Mouse (Mus musculus): ENCODE measurements around the gene Tenm2.
A peak's percentile ranks its signal among the peaks of the same experiment; 100 is the strongest.

Tenm2 gene

DNA sequence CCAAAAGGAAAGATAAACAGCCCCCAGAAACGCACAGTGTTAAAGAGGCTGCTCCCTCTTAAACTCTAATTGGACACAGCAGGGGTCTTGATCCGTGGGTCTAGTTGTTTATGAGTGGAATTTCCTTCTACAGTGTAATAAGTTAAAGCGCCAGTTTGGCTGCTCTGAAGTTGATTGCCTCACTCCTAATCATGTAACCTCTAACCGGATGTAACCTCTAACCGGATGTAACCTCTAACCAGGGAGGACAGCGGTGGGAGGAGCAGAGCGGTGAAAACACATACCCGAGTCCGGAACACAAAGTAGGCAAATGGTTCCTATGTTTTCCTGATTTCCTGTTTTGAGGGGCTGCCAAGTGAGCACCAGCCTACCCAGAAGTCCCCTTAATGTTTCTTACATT lies 871.3 kb downstream of the Tenm2 start:
- DNase-seq (ENCODE audit: low read depth, low spot score) = no peak

DNA sequence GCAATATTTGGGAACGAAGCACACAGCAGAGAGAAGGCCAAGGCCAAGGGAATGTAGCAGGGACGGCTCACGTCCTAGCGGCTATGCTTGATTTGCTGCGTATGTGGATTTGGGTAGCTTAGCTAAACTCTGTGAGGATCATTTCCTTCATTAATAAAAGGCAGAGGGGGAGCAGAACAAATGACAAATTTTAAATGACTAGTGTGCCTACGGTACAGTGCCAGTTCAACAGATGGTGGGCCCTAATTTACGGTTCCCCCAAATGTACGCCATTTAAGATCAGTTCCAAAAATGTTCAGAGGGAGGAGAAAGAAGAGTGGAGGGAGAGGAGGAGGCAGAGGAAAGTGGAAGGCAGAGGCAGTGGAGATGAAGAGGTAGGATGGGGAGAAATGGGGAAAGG lies 873.2 kb downstream of the Tenm2 start:
- no peak for DNase-seq (ENCODE audit: low read depth, low spot score)

DNA sequence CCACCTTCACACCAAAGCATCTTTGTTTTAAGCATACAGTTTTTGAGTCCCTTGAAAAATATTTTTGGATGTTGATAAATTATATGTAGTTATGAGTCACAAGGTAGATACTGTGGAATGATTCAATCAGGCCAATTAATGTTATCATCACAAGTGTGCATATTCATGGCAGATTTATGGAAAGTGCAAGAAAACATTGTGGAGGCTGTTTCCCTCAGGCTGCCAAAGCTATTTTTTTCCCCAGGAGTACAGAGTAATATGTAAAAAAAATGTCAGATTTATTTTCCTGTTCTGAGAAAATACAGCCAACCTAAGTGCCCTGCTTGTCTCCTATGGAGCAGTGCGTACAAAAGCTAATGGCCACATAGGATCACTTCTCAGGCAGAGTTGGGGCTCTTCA lies 882.5 kb downstream of the Tenm2 start:
- no peak for DNase-seq (ENCODE audit: low read depth, low spot score)

DNA sequence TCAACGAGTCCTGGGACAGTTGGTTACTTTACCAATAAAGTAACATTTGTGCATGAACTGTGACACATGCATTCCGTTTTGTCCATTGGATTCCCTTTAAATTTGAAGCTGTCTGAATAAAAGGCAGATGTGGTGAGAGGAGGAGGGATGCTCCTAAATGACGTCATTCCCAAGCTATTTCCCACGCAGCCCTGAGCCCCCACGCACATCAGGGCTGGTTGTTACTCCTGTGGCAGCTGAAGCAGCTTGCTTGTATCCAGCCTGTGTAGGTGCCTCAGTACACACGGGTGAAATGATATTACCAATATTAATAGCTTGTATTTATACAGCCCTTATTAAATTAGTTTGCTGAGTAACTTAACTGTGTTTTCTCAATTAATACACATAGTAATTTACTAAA lies 884.0 kb downstream of the Tenm2 start:
- DNase-seq (ENCODE audit: low read depth, low spot score) = no peak

DNA sequence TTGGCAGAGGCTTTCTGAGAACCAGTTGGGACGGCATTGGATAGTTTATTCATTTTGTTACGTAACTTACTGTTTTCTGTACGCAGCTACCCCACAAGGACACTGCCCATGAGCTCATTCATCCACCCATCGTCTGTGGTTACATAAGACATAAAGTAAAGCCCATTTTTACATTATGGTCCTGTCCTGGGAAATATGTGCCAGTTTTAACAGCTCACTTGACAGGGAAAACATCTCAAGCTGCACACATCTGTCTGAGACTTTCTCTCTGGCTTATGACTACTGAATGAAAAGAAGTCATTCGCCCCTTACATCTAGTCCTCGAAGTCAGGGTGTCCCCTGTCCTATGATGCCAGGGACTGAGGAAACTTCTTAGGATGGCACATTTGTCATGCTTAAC lies 884.4 kb downstream of the Tenm2 start:
- no peak for DNase-seq (ENCODE audit: low read depth, low spot score)

DNA sequence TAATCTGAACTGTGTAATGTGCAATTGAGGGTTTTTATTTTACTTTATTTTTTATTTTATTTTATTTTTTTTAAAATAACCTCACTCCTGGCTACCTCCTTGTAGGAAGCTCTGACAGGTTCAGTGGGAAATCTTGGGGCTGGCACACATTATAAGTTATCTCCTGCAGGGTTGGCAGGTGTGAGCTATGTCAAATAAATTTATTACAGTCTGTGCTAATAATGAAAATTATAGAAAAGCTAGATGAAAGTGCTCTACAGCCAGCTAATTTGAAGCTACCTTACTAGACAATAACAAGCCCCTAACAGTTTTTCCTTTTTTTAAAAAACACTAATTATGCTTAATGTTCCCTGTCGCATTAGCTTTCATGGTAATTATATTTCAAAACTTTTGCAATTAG lies 885.5 kb downstream of the Tenm2 start:
- no peak for DNase-seq (ENCODE audit: low read depth, low spot score)

DNA sequence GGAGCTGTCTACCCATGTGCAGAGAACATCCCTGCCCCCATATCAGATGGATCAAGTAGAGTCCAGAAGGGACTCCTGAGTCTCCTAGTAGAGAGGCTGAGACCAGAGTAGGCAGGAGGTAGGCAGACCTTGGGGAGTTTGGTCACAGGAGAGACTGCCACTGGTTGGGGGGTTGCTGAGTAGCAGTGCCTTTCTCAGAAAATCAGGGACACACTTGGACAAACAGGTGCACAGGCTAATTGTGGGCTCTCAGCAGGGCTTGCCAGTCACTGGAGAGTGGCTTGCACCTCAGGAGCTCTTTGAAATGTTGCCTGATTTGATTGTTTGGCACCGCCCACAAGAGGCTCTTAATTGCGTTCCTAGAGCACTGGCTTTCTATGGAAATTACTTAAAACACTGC lies 885.9 kb downstream of the Tenm2 start:
- no peak for DNase-seq (ENCODE audit: low read depth, low spot score)

DNA sequence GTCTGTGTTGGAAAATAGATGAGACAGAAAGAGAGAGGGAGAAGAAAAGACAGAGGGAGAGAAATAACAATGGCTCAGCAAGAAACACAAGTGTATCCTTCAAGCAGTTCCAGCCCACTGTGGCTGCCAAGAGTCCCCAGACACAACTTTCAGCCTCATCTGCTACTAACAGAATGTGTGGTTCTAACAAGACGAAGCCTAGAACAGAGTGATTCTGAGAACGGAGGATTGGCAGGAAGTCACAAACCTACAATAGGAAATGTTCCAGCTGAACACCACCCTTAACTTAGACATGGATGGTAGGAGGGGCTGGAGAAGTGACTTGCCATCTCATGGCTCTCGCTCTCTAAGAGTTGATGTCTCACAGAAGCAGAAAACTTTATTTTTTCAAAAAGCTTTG lies 894.0 kb downstream of the Tenm2 start:
- no peak for DNase-seq (ENCODE audit: low read depth, low spot score)

DNA sequence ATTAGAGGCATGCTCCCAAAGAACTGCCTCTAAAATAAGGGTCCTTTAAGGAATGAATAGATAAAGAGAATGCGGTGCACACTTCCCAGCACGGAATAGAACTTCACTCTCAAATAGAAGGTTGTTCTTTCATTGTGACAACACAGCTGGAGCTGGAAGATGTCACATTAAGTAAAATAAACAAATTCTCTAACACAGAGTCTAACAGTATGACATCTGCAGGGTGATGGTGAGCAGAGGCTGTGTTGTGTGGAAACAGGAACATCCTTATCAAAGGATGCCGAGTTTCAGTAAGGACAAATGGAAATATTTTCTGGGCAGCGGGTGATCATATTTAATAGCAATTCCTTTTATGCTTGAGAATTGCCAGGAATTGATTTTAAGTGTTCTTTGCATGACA lies 897.3 kb downstream of the Tenm2 start:
- no peak for DNase-seq (ENCODE audit: low read depth, low spot score)

DNA sequence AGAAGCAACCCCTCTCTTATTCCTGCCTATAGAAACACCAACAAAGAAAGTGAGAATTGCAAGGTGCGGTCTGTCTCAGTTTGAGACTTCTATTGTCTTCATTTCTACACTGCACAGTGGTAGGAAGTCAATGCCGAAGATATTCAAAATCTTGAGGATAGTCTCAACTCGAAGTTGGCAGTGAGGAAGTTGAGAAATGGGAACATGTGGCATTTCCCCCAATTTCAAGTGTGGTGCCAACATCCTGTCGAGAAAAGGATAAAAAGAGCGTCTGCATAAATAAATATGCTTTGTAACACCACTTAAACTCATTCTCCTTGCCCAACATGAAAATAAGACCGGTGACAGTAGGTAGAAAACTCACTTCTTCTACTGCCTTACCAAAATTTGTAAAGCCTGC lies 898.7 kb downstream of the Tenm2 start:
- no peak for DNase-seq (ENCODE audit: low read depth, low spot score)

DNA sequence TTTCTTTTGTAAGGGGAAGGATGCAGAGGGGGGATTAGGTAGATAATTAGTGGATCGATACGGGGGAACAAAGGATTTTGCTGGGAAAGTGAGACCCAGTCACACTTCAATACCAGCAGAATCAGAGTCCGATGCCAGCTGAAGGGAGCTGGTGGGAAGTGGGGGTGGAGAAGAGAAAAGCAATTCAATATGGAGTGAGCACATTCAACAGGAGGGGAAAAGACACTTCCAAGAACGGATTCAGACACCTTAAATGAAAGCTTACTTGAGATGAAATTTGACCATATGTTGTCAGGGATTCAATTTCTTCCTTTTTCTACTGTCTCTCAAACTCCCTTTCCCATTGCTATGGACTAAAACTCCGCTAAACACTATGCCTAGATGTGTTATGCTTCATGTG lies 900.6 kb downstream of the Tenm2 start:
- DNase-seq (ENCODE audit: low read depth, low spot score) = no peak

DNA sequence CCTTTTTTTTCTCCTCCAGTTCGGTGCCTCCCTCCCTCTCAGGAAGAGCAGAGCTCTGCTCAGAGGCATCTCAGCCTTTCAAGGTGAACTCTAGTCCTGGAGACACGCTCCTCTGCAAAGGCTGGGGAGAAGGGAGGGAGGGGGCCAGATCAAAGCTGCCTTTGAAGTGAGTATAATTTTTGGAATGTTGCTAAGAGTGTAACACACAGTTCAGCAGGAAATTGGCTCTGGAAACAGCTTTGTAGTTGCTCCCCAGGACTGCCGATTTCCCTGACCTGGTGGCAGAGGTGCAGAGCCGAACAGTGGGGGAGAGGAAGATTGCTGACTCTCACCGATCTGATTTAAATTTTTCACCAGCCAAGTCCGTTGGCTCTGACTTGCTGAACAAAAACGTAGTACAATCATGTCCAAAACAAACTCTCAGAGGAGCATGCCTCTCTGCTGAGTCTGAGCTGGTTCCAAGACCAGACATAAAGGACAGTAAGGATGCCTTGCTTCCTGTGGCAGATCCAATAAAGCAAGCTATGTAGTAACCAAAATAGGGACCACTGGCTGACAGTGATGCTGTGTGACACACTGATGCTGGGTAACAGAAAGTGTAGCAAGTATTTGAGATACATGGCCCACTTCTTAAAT lies 901.5 kb downstream of the Tenm2 start:
- DNase-seq (ENCODE audit: low read depth, low spot score) = peak; percentile 40

DNA sequence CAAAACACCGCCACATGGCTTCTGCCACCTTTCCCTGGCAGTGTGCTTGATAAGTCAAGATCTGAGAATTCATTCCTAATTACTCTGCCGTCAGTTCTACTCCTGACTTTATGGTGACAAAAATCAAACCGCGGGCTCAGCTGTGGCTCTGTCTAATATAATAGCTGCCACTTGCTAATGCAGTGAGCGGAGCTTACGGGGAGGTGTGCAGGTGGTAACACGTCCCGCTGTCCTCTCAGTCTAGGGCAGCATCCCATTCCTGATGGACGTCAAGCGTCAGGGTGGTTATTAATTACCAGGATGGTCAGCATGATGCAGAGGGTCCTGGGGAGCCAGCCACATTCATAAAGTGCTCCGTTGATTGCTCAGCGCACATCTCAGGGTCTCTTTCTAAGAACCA lies 903.5 kb downstream of the Tenm2 start:
- no peak for DNase-seq (ENCODE audit: low read depth, low spot score)

DNA sequence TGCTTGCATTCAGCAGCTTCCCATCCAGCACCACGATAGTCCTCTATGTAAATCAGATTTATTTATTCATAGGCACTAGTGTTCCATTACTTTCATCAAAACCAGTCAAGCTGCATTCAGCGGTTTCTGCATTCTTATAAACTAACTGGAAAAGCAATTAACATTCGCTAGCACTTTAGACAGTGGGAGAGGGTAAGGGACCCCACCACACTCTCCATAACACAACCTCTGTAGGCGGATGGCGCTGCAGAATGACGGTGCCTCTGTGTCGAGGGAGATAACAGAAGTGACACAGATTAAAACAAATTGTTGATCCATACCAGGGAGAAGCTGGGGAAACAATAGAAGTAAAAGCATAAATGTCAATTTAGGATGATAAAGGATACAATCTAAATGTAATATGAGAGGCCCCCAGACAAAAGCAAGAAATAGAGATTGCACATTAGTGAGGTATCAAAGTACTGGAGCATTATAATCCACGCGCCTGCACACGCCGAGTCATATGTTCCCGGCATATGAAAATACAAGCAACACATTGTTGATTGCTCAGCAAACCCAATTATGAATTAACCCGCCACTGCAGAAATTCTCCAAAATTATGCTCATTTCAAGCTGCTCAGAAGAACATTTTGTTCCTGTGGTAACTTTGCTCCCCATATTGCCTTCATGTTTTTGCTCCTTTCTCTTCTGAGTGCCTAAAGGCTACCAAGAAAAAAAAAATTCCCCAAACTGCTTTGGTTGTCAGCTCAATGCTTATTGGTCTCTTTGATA lies 904.2 kb downstream of the Tenm2 start:
- DNase-seq (ENCODE audit: low read depth, low spot score) = no peak

DNA sequence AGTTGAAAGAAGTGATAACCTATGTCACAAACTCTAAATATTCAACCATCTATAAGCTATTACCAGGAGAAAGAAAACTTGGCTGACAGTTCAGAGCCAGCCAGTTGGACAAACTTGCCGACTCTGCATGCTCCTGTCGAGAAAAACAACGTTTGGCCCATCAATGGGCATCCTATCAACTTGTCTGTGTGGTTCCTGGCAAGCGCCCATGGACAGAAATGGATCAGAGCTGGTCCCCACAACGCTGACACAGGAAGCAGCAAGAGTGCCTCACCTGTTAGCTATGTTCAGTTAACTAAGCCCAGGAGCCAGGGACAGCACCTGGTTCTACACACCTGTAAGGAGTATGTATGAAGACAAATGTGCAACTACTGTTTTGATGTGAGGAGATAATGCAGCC lies 908.5 kb downstream of the Tenm2 start:
- no peak for DNase-seq (ENCODE audit: low read depth, low spot score)

DNA sequence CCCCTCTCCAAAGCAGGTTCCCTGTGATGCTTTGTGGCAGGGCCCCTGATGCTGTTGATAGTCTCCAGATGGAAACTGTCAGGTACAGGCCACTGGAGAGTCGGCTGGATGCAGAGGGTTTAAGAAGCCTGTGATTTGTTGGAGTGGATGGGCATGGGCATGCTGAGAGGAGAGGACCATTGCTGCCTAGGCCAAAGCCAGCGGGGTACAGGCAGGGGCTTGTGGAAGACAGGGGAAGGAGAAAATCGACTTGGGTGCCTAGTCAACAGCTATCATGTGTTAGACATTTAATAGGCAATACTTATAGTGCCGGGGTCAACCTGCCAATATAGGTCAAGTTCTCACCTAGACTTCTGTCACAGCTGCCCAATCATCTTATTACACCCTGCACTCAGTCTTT lies 926.4 kb downstream of the Tenm2 start:
- no peak for DNase-seq (ENCODE audit: low read depth, low spot score)

DNA sequence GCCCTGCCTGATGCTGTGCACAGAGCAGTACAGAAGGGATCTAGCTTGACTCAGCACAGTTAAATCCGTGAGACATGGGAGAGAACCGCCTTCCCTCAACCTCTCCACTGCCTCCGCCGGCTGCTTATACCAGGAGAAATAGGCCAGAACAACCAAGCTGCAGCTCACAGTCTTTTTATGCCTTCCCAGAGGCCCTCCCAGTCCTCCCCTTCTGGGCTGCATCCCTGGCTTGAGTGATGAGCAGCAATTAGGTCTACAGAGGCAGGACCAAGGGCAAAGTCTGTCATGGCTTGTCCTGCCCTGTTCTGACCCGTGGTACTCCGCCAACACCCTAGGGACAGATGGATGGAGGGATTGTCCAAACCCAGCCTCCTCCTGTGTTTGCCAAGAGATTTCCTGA lies 928.5 kb downstream of the Tenm2 start:
- DNase-seq (ENCODE audit: low read depth, low spot score) = no peak

DNA sequence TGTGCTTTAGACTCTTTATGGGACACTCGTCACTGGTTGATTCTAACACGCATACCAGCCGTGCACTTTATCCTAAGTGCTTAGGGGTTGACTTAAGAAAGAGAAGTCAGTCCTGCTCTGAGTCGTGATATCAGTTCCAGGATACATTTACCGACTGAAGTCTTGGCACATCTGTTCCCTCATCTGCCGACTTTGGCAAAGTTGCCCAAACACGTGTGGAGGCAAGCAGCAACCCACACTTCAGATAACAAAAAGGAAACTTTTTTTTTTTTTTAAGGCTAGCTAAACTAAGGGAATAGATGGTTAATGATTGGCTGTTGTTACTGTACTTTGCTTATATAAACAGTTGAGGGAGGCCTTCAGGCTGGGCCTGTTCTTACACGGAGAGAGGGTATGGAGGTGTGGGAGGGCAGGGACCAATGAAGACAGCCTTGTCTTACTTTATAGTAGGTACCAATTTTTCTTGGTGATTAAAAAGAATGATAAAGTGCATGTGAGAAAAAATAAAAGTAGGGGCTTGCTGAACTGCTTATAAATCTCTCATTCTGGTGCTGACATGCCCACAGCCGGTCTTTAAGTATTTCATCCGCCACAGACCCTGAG lies 930.3 kb downstream of the Tenm2 start:
- DNase-seq (ENCODE audit: low read depth, low spot score) = no peak

DNA sequence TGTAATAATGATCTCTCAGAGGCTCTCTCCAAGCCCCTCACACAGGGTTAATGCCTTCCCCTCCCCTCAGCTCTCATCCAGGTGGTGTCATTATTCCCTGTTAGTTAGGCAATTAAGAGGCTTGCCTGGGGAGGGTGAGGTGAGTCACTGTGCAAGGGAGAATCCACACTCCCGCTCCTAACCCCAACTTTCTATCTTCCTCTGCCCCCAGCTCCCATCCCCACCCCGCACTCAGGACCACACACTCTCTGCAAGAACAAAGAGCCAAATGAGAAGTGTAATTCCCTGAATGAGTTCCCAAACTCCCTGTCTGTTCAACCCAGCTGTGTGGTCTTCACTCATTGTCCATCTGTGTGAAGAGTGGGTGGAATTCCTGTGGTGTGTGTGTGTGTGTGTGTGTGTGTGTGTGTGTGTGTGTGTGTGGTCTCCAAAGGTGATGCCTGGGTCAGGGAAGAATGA lies 932.8 kb downstream of the Tenm2 start:
- DNase-seq (ENCODE audit: low read depth, low spot score) = no peak

DNA sequence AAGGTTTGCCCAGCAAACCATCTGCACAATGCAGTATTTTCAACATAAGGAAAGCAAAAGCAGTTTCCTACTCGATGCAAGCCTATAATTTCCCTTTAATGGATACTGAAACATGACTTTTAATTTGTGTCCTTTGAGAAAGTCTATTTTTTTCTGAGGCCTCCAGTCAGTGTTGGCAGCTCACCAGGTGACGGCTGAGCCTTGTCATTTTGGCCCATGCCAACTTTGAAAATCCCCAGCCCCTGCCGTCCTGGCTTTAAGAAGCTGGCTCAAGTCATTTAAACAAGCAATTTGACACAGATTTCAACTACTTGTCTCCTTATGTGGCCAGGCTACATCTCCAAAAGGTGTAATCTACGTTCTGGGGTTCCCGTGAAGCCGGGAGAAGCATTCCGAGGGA lies 933.7 kb downstream of the Tenm2 start:
- no peak for DNase-seq (ENCODE audit: low read depth, low spot score)

DNA sequence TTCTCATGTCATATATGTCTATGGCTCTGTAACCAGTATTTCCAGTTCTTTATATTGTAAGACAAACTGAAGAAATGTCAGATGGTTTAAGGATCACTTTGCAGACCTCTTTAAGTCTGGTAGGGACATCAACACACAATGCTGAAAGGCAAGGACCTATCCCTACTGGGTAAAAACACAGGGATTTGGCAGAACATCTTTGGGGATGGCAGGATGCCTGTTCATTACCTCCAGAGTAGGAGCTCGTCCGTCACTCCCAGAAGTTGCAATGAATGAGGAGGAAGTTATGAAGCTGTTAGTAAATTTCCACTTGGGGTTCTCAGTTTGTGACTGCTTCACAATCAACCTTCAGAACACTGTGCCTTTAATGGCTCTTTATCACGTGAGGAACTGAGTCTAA lies 939.2 kb downstream of the Tenm2 start:
- no peak for DNase-seq (ENCODE audit: low read depth, low spot score)

DNA sequence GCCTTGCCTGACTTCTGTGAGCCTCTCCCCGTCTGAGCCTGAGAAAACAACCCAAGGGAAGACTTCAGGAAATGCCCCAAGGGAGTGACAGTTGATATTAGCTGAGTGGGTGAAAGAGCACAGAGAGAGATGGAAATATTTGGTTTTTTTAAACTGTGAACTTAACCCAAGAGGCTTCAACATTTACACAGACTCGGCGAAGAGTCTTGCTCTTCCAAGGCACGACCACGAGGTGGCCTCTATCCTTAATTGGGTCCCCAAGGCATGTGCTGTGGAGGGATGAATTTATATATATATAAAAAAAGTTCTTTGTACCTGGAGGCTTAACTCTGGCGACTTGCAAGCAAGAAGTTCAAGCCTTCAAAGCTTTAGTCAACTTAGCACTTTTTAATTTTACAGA lies 943.6 kb downstream of the Tenm2 start:
- DNase-seq (ENCODE audit: low read depth, low spot score) = no peak

DNA sequence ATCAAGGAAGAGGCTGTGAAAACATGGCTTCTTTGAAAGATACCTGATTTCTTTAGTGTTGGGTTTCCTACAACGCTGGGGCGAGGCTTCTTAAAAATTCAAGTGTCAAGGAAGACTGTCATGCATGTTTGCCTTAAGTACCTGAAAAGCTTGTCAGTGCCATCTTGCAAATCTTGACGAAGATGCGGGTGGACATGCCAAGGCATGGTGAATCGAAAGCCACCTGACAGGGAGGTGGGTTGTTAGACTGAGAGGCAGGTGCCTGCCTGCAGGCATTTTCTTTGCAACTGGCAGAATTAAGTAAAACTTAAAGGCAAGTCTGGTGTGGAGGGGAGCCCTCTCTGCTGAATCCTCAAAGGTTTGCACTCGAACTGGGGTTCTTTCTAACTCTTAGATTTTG lies 949.5 kb downstream of the Tenm2 start:
- no peak for DNase-seq (ENCODE audit: low read depth, low spot score)

Measured in mesoderm, embryonic 11.5 days (tissue).